Mouse (Mus musculus) CH12.LX (cell line): ENCODE results near the gene Fhit. TPM values are rescaled to one million over a fixed set of nuclear protein-coding genes. Genes with fewer than 3 reads are reported as not detected.

Experiments
- DNase-seq: peaks from one replicate; pipeline ENCODE4 v3.0.0-alpha.2; 2013; ENCODE audit errors: extremely low read depth
- H3K27ac ChIP-seq: 2 replicates; pipeline ENCODE4 v1.5.1; 2012; ENCODE audit warnings: low read depth, mild to moderate bottlenecking, control low read depth, moderate library complexity; ENCODE audit not compliant: insufficient read depth
- H3K27me3 ChIP-seq: replicated peaks from 2 replicates; pipeline ENCODE3; 2012; ENCODE audit warnings: inconsistent platforms
- H3K36me3 ChIP-seq, 2 experiments: replicated peaks in 1 of 2; 2 replicates each; pipeline versions ENCODE3 to v1.6.1; 2012; ENCODE audit warnings: inconsistent platforms in 1 of 2, low read length in 1 of 2, mild to moderate bottlenecking in 1 of 2, mixed read lengths in 1 of 2, moderate library complexity in 1 of 2; ENCODE audit not compliant: control insufficient read depth in 1 of 2, insufficient read depth in 1 of 2
- H3K4me1 ChIP-seq, 2 experiments: 2 replicates each; pipeline ENCODE4 v1.6.1; 2012; ENCODE audit warnings: inconsistent platforms in 1 of 2, moderate library complexity in 1 of 2; ENCODE audit not compliant: insufficient read depth in 2 of 2, control insufficient read depth in 1 of 2
- H3K4me2 ChIP-seq: 2 replicates; pipeline ENCODE4 v1.6.1; 2012; ENCODE audit warnings: low read depth, mild to moderate bottlenecking, control low read depth; ENCODE audit not compliant: poor library complexity, insufficient read depth, severe bottlenecking
- H3K4me3 ChIP-seq, 3 experiments: fragments of 150-350 bp in 1 of 3; sonication (generic) in 1 of 3; replicated peaks in 1 of 3; 2 replicates each; pipeline versions ENCODE3 to v1.5.1; 2011 to 2012; ENCODE audit warnings: low read depth in 2 of 3, low read length in 2 of 3, mild to moderate bottlenecking in 2 of 3, moderate library complexity in 2 of 3, control low read depth in 1 of 3, improper control_type of control experiment in 1 of 3, inconsistent platforms in 1 of 3, mixed read lengths in 1 of 3; ENCODE audit not compliant: poor library complexity in 1 of 3
- H3K79me2 ChIP-seq: replicated peaks from 2 replicates; pipeline ENCODE4 v1.6.1; 2012; ENCODE audit warnings: mild to moderate bottlenecking, moderate library complexity; ENCODE audit not compliant: control insufficient read depth, poor library complexity, insufficient read depth, severe bottlenecking; ENCODE audit errors: extremely low read depth
- H3K9ac ChIP-seq: 2 replicates; pipeline ENCODE4 v1.6.1; 2012; ENCODE audit warnings: low read depth, mild to moderate bottlenecking, control low read depth, moderate library complexity; ENCODE audit not compliant: insufficient read depth
- H3K9me3 ChIP-seq: replicated peaks from 2 replicates; pipeline ENCODE3; 2012; ENCODE audit warnings: low read length, inconsistent platforms, mixed read lengths
- CHD1 ChIP-seq: IDR thresholded peaks from 2 replicates; pipeline ENCODE4 v1.6.1; 2012; ENCODE audit warnings: low read depth, low read length, improper control_type of control experiment, inconsistent platforms
- CTCF ChIP-seq, 2 experiments: IDR thresholded peaks in 1 of 2; conservative IDR thresholded peaks in 1 of 2; 2 replicates each; pipeline ENCODE4 v1.5.1; 2011 to 2012; ENCODE audit warnings: low read depth in 2 of 2, low read length in 2 of 2, improper control_type of control experiment in 1 of 2, inconsistent platforms in 1 of 2, mild to moderate bottlenecking in 1 of 2, moderate library complexity in 1 of 2
- E2F4 ChIP-seq: IDR thresholded peaks from 2 replicates; pipeline ENCODE4 v1.6.1; 2011; ENCODE audit warnings: low read depth, low read length, improper control_type of control experiment; ENCODE audit not compliant: insufficient replicate concordance
- ELF1 ChIP-seq: IDR thresholded peaks from 2 replicates; pipeline ENCODE4 v1.6.1; 2014; ENCODE audit warnings: low read depth, mild to moderate bottlenecking, inconsistent platforms, low read length, improper control_type of control experiment
- EP300 ChIP-seq: IDR thresholded peaks from 2 replicates; pipeline ENCODE4 v1.6.1; 2011; ENCODE audit warnings: low read length, improper control_type of control experiment
- GABPA ChIP-seq: IDR thresholded peaks from 2 replicates; pipeline ENCODE4 v1.6.1; 2012; ENCODE audit warnings: low read depth, low read length, improper control_type of control experiment, inconsistent platforms; ENCODE audit not compliant: insufficient replicate concordance
- IRF4 ChIP-seq: IDR thresholded peaks from 2 replicates; pipeline ENCODE4 v1.6.1; 2014; ENCODE audit warnings: low read depth, mild to moderate bottlenecking, inconsistent platforms, low read length, improper control_type of control experiment
- JUN ChIP-seq: IDR thresholded peaks from 2 replicates; pipeline ENCODE4 v1.6.1; 2011; ENCODE audit warnings: low read depth, mild to moderate bottlenecking, low read length, improper control_type of control experiment, moderate library complexity; ENCODE audit not compliant: insufficient read depth
- JUND ChIP-seq: conservative IDR thresholded peaks from 2 replicates; pipeline ENCODE4 v1.6.1; 2011; ENCODE audit warnings: low read depth, low read length, improper control_type of control experiment
- KAT2A ChIP-seq: IDR thresholded peaks from 2 replicates; pipeline ENCODE4 v1.6.1; 2012; ENCODE audit warnings: low read length, improper control_type of control experiment, inconsistent platforms; ENCODE audit not compliant: insufficient replicate concordance
- MAFK ChIP-seq: IDR thresholded peaks from 2 replicates; pipeline ENCODE4 v1.6.1; 2011; ENCODE audit warnings: low read length, improper control_type of control experiment; ENCODE audit not compliant: insufficient replicate concordance
- MAX ChIP-seq: IDR thresholded peaks from 2 replicates; pipeline ENCODE4 v1.6.1; 2011; ENCODE audit warnings: low read length, improper control_type of control experiment
- MAZ ChIP-seq: IDR thresholded peaks from 2 replicates; pipeline ENCODE4 v1.6.1; 2012; ENCODE audit warnings: low read depth, mild to moderate bottlenecking, inconsistent platforms, low read length, improper control_type of control experiment, moderate library complexity
- MXI1 ChIP-seq: IDR thresholded peaks from 2 replicates; pipeline ENCODE4 v1.6.1; 2011; ENCODE audit warnings: mild to moderate bottlenecking, low read depth, low read length, improper control_type of control experiment
- NRF1 ChIP-seq: IDR thresholded peaks from 2 replicates; pipeline ENCODE4 v1.6.1; 2014; ENCODE audit warnings: low read depth, mild to moderate bottlenecking, inconsistent platforms, low read length, improper control_type of control experiment, moderate library complexity
- PAX5 ChIP-seq: IDR thresholded peaks from 2 replicates; pipeline ENCODE4 v1.6.1; 2012; ENCODE audit warnings: low read length, inconsistent platforms, mixed read lengths
- POLR2AphosphoS2 ChIP-seq: IDR thresholded peaks from 2 replicates; pipeline ENCODE4 v1.6.1; 2011; ENCODE audit warnings: low read depth, low read length, improper control_type of control experiment
- RAD21 ChIP-seq: IDR thresholded peaks from 2 replicates; pipeline ENCODE4 v1.6.1; 2011; ENCODE audit warnings: low read depth, mild to moderate bottlenecking, low read length, improper control_type of control experiment, moderate library complexity
- RCOR1 ChIP-seq: conservative IDR thresholded peaks from 2 replicates; pipeline ENCODE4 v1.6.1; 2012; ENCODE audit warnings: low read depth, mild to moderate bottlenecking, inconsistent platforms, low read length, improper control_type of control experiment
- SMC3 ChIP-seq: IDR thresholded peaks from 2 replicates; pipeline ENCODE4 v1.6.1; 2011; ENCODE audit warnings: low read depth, low read length, improper control_type of control experiment
- TBP ChIP-seq: conservative IDR thresholded peaks from 2 replicates; pipeline ENCODE4 v1.6.1; 2011; ENCODE audit warnings: low read depth, low read length, improper control_type of control experiment
- TCF12 ChIP-seq: IDR thresholded peaks from 2 replicates; pipeline ENCODE4 v1.6.1; 2014; ENCODE audit warnings: low read depth, mild to moderate bottlenecking, inconsistent platforms, low read length, improper control_type of control experiment
- UBTF ChIP-seq: IDR thresholded peaks from 2 replicates; pipeline ENCODE4 v1.6.1; 2012; ENCODE audit warnings: low read depth, mild to moderate bottlenecking, inconsistent platforms, low read length, improper control_type of control experiment, moderate library complexity
- USF1 ChIP-seq: IDR thresholded peaks from 2 replicates; pipeline ENCODE4 v1.6.1; 2014; ENCODE audit warnings: low read depth, mild to moderate bottlenecking, inconsistent platforms, low read length, improper control_type of control experiment
- USF2 ChIP-seq: conservative IDR thresholded peaks from 2 replicates; pipeline ENCODE4 v1.6.1; 2011; ENCODE audit warnings: low read depth, low read length, improper control_type of control experiment
- ZMIZ1 ChIP-seq: IDR thresholded peaks from 2 replicates; pipeline ENCODE4 v1.6.1; 2012; ENCODE audit warnings: low read depth, mild to moderate bottlenecking, inconsistent platforms, low read length, improper control_type of control experiment
- dilution Hi-C: fragments of 300-500 bp; cut with MboI; formaldehyde crosslinking; loops from 2 replicates; pipeline ENCODE4 v1.14.3; 2020; ENCODE audit warnings: low sequenced_read_pairs; ENCODE audit not compliant: extremely low pct_unique_long_range_greater_than_20kb, extremely low pct_ligation_motif_present
- in situ Hi-C: fragments of 300-500 bp; cut with MboI; formaldehyde crosslinking; loops from 3 replicates; pipeline ENCODE4 v1.14.3; 2019; ENCODE audit warnings: low sequenced_read_pairs, low pct_ligation_motif_present, low pct_unique_long_range_greater_than_20kb, mixed read lengths
- polyA plus RNA-seq: library from polyadenylated mRNA; unstranded; fragments of >175 nt; gene quantifications from 2 replicates; pipeline ENCODE4 v1.2.1, GENCODE M21; 2012; ENCODE audit warnings: low read depth; ENCODE audit not compliant: insufficient read length
- total RNA-seq, 2 experiments: library from RNA; depleted of rRNA; stranded (reverse); fragments of 300-350 nt in 1 of 2; fragments of >200 nt in 1 of 2; gene quantifications; 2 replicates each; pipeline ENCODE4 v1.2.3; 2012 to 2014

Gene Fhit
- total and polyA plus RNA-seq, 3 experiments = 0.64 to 1.9 (median 0.64) TPM

DNA sequence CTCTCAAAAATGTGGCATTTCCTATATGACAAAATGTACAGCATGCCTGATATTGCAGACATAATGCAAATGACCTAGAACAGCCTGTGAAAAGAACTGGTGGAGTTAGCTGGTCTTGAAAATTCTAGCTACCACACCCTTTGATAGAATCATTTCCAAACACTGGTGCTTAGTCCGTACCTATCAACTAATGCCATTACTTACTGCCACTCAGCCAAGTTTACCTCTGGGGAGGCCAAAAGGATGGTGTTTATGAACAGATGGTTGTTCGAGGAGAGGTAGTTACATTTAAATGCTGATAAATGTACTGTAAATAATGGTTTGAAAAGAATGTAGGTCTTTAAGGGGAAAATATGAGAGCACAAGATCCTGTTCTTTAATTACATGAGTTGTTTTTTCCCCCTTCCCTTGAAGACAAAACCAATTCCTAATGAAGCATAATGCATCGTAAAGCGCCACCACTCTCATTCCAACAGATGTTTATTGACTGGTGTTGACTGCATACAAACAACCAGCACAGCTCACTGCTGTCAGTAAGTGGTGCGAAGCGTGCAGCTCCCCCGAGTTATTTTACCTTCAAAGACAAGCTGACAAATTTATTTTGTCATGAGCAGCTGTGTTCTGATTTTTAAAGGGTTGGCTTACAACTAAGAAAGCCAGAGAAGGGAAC, 1350.5 kb downstream of the Fhit start:
- no peaks in the 10 kb centered on the region for H3K36me3 ChIP-seq

DNA sequence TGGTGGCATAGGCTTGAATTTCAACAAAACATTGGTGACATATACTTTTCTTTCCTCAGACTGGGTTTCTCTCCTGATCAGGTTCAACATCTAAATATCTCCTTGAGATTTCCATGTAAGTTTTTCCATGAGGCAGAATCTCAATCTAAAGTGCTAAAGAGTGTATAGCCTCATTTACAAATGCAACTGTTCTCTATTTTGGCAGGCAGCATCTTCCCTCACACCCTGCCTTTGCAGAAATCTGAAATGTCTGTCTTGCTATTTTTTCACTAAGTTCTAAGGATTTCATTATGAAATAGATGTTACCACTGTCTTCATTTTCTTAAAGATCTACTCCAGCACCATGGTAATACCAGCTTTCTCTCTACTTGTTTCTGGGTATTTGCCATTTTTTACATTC, 1368.4 kb downstream of the Fhit start:
- no peaks in the 10 kb centered on the region for H3K9me3 ChIP-seq
- H3K36me3 ChIP-seq = no peaks in the 10 kb centered on the region
- H3K4me2 ChIP-seq = no peak overlapping the region
- no peaks in the 10 kb centered on the region for H3K79me2 ChIP-seq
- no peak overlapping the region for H3K9ac ChIP-seq
- no peak overlapping the region for H3K4me3 ChIP-seq
- TF ChIP-seq ZMIZ1 (no peak), USF1 (no peak), CTCF (conservative IDR thresholded peaks at IDR 0.05 in 1 of 2, IDR thresholded peaks at IDR 0.05 in 1 of 2; ENCODE audit: low read depth in 2 of 2, low read length in 2 of 2) (no peak), CHD1 (no peak), KAT2A (no peak), MAX (no peak), NRF1 (no peak), TBP (no peak), ELF1 (no peak), E2F4 (no peak), IRF4 (no peak), MXI1 (no peak), MAZ (no peak), UBTF (no peak)
- H3K27ac ChIP-seq = no peak overlapping the region
- H3K4me1 ChIP-seq = no peaks in the 10 kb centered on the region
- dilution Hi-C loops = no loop called here
- H3K27me3 ChIP-seq = no peaks in the 10 kb centered on the region
- DNase-seq = no peak
- in situ Hi-C loops = no loop called here

More for the DNA sequence above, 1350.5 kb downstream of the Fhit start:
- Histone ChIP-seq H3K4me2 (no peak overlapping the region), H3K27me3 (no peaks in the 10 kb centered on the region), H3K9ac (no peak overlapping the region), H3K9me3 (no peaks in the 10 kb centered on the region), H3K27ac (no peak overlapping the region), H3K4me3 (no peak overlapping the region), H3K79me2 (no peaks in the 10 kb centered on the region), H3K4me1 (peaks cover 2 to 6% of the 10 kb centered on the region in 2 experiments; a peak in 2 of 4 replicates)
- no peak for DNase-seq
- TF ChIP-seq NRF1 (no peak), POLR2AphosphoS2 (no peak), PAX5 (no peak), CTCF (conservative IDR thresholded peaks at IDR 0.05 in 1 of 2, IDR thresholded peaks at IDR 0.05 in 1 of 2; ENCODE audit: low read depth in 2 of 2, low read length in 2 of 2) (no peak), JUND (no peak), RAD21 (no peak), SMC3 (no peak), MAFK (no peak), USF2 (no peak), GABPA (no peak), ZMIZ1 (no peak), TCF12 (no peak), JUN (no peak), MXI1 (no peak), MAZ (no peak), RCOR1 (no peak), TBP (no peak), EP300 (no peak), CHD1 (no peak)
- in situ Hi-C loops (no loop called here), dilution Hi-C loops (no loop called here)
